Mouse (Mus musculus) embryonic fibroblast, embryonic 13.5 days (primary cell): ENCODE data around the gene Foxd1. TPM values are rescaled to one million over a fixed set of nuclear protein-coding genes. Genes with fewer than 3 reads are reported as not detected.

Experiments
- H3K27ac ChIP-seq: 2 replicates; pipeline ENCODE4 v1.5.1; 2012; ENCODE audit warnings: low read length, control low read depth, inconsistent platforms; ENCODE audit not compliant: insufficient read depth
- H3K4me1 ChIP-seq: 2 replicates; pipeline ENCODE4 v1.6.1; 2011; ENCODE audit warnings: low read length; ENCODE audit not compliant: control insufficient read depth, insufficient read depth
- H3K4me3 ChIP-seq: 2 replicates; pipeline ENCODE4 v1.5.1; 2011; ENCODE audit warnings: mild to moderate bottlenecking, control low read depth, low read length; ENCODE audit not compliant: insufficient read depth
- CTCF ChIP-seq: IDR thresholded peaks from 2 replicates; pipeline ENCODE4 v1.5.1; 2011; ENCODE audit warnings: mild to moderate bottlenecking, control low read depth, low read length, moderate library complexity, borderline replicate concordance; ENCODE audit not compliant: insufficient read depth
- POLR2A ChIP-seq: IDR thresholded peaks from 2 replicates; pipeline ENCODE4 v1.6.1; 2011; ENCODE audit warnings: low read depth, mild to moderate bottlenecking, control low read depth, low read length, moderate library complexity
- polyA plus RNA-seq: library from polyadenylated mRNA; stranded (reverse); fragments of >200 nt; gene quantifications from 2 replicates; pipeline ENCODE4 v1.2.4, GENCODE M21; 2011; ENCODE audit warnings: low read depth; ENCODE audit not compliant: missing spikeins, insufficient read length

Foxd1 gene
- polyA plus RNA-seq = 5.9 and 6.3 TPM in 2 replicates

DNA sequence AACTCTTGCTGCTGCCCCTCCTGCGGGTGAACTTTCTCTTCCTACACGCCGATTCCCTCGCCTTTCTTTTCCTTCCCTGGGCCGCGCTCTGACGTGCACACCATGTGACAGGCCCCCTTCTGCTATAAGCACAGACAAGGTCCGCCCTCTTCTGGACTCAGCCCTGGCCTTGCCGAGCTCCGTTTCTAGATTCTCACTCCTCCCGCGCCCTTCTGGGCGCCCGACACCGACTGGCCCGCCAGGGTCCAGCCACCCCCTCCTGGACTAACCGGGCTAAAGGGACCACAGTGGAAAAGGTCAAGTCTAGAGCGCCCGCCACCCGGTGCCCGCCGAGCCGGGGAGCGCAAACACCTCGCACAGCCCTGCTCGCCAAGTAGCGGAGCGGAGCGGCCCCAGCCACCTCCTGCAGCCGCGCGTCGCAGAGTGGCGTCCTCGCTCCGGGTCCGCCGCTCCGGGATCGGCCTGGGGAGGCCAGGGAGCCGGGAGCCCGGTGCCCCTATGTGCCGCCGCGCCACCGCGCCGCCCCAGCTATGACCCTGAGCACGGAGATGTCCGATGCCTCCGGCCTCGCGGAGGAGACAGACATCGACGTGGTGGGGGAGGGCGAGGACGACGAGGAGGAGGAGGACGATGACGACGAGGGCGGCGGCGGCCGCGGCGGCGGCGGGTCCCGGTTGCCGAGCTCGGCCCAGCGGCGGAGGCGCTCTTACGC lies at the start of gene Foxd1:
Foxd1 (plus strand) TSS at position 153 of the 712 bp plus-strand sequence.
- peak within 1 kb of the TSS; percentile 15 for H3K27ac ChIP-seq
- H3K4me3 ChIP-seq = peak within 1 kb of the TSS; percentile 38
- TF ChIP-seq POLR2A (peak; percentile 83), CTCF (no peak)
- H3K4me1 ChIP-seq = no peaks in the 10 kb centered on the region; the same call in 1 of the 2 replicates

DNA sequence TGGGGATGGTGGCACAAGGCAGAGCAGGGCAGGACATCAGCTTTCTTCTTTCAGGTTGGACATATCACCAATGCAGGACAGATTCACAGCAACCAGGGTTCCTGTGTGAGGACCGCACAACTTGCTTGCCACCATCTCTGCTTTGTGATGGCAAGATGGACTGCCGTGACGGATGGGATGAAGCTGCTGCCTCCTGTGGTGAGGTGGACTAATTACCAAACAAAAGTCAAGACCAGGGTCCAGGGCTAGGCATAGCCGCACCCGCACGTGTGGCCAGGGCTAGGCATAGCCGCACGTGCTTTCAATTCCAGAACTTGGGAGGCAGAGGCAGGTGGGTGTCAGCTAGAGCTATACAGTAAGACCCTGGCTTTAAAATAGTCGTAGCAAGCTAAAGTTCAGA lies 48.8 kb upstream of the Foxd1 start:
- no peak overlapping the region for H3K27ac ChIP-seq
- TF ChIP-seq POLR2A (no peak), CTCF (no peak)
- peaks cover 3% of the 10 kb centered on the region; the same call in 1 of the 2 replicates for H3K4me1 ChIP-seq
- H3K4me3 ChIP-seq = no peak overlapping the region

DNA sequence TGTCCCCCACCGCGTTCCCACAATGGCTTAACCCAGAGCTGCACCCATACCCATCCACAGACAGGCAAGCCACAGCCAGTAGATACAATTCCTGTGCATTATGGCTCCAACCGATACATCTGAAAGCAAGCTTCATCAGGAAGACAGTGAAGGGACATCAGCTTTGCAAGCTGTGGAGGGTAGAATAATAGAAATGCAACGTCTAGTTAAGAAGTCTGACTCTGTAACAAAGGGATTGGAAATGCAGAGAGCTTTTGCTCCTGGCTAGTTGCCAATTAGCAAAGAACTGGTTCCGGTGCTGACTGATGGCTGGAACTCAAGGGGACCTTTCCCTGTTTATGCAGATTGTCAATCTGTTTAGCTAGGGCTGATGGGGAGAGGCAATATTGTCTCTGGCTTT lies 47.6 kb upstream of the Foxd1 start:
- Histone ChIP-seq H3K27ac (no peak overlapping the region), H3K4me1 (peaks cover 3% of the 10 kb centered on the region; the same call in 1 of the 2 replicates), H3K4me3 (no peak overlapping the region)
- TF ChIP-seq POLR2A = no peak
- TF ChIP-seq CTCF = no peak

DNA sequence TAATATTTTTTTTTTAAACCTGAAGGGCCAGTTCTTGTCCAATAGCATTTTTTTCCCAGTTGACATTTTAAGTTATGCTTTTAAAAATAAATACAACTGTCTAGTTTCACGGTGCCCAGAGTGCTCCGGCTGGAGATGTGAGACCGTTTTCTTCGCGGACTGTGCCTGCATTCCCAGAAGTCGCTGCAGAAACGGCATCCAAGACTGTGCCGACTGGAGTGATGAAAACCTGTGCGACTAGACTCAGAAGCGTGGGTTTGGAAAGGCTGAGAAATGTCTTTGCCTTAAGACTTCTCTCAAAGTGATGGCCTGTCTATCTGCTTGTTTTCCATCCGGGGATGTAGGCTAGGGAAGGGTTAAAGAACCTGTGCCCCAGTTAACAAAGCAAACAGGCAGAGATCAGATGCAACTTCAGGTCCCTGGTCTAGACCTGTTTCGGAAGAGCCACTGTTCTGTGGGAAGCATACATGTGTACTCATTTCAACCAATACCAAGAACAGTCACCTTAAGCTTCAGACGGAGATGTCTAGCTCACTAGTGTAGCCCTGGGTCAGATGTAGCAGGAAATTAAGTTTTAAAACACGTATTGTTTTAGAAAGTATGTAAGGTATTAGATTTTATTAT lies 47.1 kb upstream of the Foxd1 start:
- no peak for TF ChIP-seq CTCF
- no peak for TF ChIP-seq POLR2A
- Histone ChIP-seq H3K4me3 (no peak overlapping the region), H3K4me1 (peaks cover 3% of the 10 kb centered on the region; the same call in 1 of the 2 replicates), H3K27ac (peak overlapping the region; percentile 41; the same call in 1 of the 2 replicates)

DNA sequence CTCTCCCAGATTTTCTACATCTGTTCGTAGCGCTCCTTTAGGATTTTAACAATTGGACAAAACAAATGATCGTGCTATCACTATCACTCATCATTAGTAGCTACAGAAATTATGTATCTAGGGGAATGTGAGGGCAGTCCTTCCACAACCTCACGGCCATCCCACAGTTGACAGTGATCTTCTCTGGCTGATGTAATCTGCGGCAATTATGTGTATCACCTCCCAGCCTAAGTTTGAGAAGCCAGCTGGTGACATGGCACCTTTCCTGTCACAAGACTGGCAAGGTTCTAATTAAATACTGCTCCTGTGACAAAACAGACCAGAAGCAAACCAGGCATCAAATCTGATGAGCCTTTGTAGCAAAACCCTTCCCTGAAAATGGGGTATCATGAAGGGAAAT lies 46.0 kb upstream of the Foxd1 start:
- TF ChIP-seq CTCF (no peak), POLR2A (no peak)
- H3K4me1 ChIP-seq = peaks cover 3% of the 10 kb centered on the region; the same call in 1 of the 2 replicates
- H3K27ac ChIP-seq = peak overlapping the region; percentile 78
- H3K4me3 ChIP-seq = no peak overlapping the region

DNA sequence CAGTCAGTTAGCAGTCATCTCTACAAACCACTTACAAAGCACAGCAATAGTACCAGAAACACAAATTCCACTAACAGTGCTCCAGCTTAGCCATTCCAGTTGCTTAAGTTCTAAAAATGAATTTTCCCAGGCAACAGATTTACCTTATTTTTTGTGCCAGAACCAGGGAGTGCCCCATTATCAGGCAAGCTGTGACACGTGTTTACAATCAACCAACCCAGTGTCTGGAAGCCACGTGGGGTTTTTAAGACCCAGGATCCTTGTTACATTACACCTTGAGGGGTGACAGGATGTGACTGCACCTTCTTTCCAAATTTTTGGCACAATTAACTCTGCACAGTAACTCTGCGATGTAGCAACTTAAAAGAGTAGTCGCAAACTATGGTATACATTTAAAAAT lies 45.3 kb upstream of the Foxd1 start:
- no peak overlapping the region for H3K27ac ChIP-seq
- no peak overlapping the region for H3K4me3 ChIP-seq
- no peak for TF ChIP-seq POLR2A
- peaks cover 3% of the 10 kb centered on the region for H3K4me1 ChIP-seq

DNA sequence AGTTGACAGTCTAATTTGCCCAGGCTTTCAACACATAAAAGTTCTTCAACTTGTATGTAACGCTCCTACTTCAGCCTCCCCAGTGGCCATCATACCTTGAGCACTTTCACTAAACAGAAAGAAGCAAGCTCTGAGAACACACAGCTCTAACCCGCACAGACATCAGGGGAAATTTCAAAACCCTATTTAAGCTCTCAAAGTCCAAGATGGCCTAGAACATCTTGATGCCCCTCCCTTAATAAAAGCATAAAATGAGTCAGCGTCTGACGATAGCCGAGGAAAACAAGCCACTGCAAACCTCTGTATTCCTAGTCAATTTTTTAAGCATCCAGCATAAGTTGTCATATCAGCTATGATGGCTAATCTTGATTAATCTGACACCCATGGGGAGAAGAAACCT lies 42.4 kb upstream of the Foxd1 start:
- TF ChIP-seq POLR2A (no peak), CTCF (no peak)
- Histone ChIP-seq H3K4me1 (peaks cover 3% of the 10 kb centered on the region), H3K27ac (no peak overlapping the region), H3K4me3 (no peak overlapping the region)

DNA sequence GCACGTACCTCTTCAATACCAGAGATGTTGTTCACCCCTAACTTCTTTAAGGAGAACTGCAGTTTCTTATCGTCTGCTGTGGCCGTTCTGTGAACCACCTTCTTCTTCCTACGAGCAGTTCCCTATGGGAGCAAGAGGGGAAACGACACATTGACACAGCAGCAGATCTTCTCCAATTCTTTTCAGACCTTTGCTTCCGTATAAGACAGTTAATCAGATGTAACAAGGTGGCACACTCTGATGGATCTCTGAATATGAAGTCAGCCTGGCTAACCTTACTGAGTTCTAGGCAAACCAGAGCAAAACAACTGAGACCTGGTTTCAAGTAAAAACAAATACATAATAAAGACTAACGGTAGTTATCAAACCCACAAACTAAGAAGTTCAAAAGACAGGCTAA lies 40.4 kb upstream of the Foxd1 start:
- TF ChIP-seq CTCF = no peak
- TF ChIP-seq POLR2A = no peak
- Histone ChIP-seq H3K4me3 (no peak overlapping the region), H3K4me1 (no peaks in the 10 kb centered on the region; the same call in none of the 2 replicates), H3K27ac (no peak overlapping the region)

DNA sequence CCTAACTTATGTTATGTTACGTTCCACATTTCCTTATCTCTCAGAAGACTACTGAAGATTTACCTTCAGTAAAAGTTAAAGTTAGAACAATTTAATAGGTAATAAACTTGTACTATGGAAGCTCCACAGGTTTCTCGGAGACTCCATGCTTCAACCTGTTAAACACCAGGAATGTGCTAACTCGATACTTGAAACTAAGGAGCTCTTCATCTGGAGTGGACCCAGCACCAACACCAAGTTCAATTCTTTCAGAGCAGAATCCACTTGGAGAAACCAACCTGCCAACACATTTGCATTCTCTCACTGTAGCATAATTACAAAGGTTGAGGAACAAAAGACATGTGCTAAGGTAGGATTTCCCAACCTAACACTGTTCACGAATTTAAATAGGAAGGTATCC lies 38.9 kb upstream of the Foxd1 start:
- H3K4me3 ChIP-seq = peak overlapping the region; percentile 57
- H3K4me1 ChIP-seq = no peaks in the 10 kb centered on the region; the same call in none of the 2 replicates
- no peak for TF ChIP-seq POLR2A
- no peak for TF ChIP-seq CTCF
- H3K27ac ChIP-seq = no peak overlapping the region

DNA sequence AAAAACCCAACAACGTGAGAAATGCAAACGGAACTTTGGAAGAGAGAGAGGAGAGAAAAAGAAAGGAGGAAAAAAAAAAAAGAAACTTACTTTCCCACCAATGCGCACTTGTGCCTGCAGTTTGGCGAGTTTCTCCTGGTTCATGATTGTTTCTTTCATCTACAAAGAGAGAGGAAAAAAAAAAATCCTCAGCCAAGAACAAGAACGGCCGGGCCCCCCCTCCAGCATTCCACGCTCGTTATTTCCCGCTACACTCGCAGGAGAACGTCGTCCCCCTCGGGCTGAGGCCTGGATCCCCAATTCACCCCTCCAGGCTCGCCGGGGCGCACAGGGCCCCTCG lies 37.9 kb upstream of the Foxd1 start:
- H3K27ac ChIP-seq = no peak overlapping the region
- no peak for TF ChIP-seq CTCF
- TF ChIP-seq POLR2A = no peak
- no peaks in the 10 kb centered on the region; the same call in none of the 2 replicates for H3K4me1 ChIP-seq
- H3K4me3 ChIP-seq = peak overlapping the region; percentile 83
